Mouse (Mus musculus) activated CD4-positive, CD25-positive, alpha-beta regulatory T cell, adult 4 months (primary cell): ENCODE measurements around the gene Tfb1m. TPM values are rescaled to one million over a fixed set of nuclear protein-coding genes. Genes with fewer than 3 reads are reported as not detected.

Experiments
- ATAC-seq: one replicate; pipeline ENCODE4 v1.8.0; 2017
- polyA plus RNA-seq, 2 experiments: library from polyadenylated mRNA; unstranded; fragments of 100-300 nt; shearing (Covaris generic); gene quantifications; one replicate each; pipeline ENCODE4 v1.2.1; 2017

Tfb1m gene
- polyA plus RNA-seq, 2 experiments from 2014 or later = 6.0 to 8.9 TPM

DNA sequence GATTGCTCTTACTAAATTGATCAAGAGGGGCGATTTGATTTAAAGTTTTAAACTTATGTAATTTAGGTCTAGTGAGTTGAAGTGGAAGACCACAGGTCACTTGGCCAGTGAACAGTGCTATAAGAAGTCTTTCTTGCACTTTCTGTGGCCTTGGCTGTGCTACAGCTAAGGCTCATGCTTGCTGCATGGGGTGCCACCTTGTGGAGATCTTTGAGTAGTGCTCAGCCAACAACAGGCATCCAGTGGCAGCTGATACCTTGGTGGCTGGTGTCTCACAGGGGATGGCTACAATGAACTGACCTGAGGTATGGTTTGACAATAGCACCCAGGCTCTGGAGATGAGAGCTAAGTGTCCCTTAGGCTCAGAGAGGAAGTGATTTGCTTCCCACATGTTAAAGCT, 47.7 kb downstream of the Tfb1m start:
- ATAC-seq = peak; percentile 71

- no peak for ATAC-seq
Measured at GRCm38 (mm10) chr17:3506508-3506907, 51.1 kb downstream of the Tfb1m start.

GRCm38 (mm10) chr17:3505711-3506110, 51.9 kb downstream of the Tfb1m start:
- no peak for ATAC-seq

DNA sequence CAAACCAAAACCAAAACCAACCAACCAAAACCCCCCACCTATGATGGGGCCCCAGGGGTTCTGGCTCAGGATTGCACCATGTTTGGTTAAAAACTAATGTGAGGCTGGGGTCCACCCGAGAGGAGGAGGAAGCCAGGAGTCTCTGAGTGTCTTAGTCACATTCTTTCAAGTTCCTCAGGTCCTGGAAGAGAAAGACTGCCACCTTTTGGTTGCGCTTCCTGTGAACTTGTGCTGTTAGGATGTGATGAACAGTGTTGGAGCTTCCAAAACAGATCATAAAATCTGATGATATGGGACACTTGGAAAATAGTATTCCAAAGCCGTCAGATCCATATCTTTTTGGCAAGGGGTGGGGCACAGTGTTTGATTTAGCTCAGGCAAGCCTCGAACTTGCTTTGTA, 56.6 kb downstream of the Tfb1m start:
- no peak for ATAC-seq

DNA sequence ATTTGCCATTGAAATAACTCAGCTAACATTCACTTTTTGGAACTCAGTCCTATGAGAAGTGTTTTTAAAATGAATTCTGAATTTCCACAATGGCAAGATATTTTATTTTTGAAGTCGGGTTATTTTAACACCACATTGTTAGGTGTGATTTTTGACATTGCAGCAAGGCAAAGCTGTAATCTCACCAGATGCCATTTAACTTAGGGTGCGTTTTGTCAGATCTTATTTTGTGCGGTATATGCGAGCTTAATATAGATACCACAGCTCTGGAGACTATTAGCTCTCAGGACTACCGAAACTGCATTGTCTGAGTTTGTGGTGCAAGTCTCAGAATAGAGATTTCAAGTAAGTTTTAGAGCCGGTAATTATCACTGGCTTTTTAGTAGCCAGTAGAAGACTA, 57.5 kb downstream of the Tfb1m start:
- no peak for ATAC-seq

GRCm38 (mm10) chr17:3499468-3499867, 58.1 kb downstream of the Tfb1m start:
- ATAC-seq = no peak

- no peak for ATAC-seq
Measured at GRCm38 (mm10) chr17:3498580-3498979, 59.0 kb downstream of the Tfb1m start.

- ATAC-seq = no peak
Measured at GRCm38 (mm10) chr17:3498086-3498485, 59.5 kb downstream of the Tfb1m start.

- no peak for ATAC-seq
Measured at GRCm38 (mm10) chr17:3496080-3496479, 61.5 kb downstream of the Tfb1m start.

- ATAC-seq = no peak
Measured at GRCm38 (mm10) chr17:3495576-3495975, 62.0 kb downstream of the Tfb1m start.

DNA sequence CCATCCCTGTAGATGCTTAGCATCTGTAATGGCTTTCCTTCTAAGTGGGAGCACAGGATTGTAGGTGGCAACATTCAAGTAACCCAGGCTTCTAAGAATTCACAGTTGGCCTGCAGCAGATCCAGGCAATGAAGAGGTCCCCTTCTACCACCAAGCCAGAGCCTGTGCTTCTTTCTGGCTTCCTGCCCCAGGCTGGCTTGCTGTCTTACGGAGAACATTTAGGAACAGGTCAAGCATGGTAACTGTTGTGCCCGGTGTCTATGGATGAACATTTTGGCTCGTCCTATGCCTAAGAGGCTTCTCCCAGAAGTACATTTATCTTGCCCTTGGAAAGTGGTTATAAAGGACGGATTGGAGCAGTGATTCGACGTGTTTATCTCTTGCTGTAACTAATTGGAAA, 65.9 kb downstream of the Tfb1m start:
- no peak for ATAC-seq

DNA sequence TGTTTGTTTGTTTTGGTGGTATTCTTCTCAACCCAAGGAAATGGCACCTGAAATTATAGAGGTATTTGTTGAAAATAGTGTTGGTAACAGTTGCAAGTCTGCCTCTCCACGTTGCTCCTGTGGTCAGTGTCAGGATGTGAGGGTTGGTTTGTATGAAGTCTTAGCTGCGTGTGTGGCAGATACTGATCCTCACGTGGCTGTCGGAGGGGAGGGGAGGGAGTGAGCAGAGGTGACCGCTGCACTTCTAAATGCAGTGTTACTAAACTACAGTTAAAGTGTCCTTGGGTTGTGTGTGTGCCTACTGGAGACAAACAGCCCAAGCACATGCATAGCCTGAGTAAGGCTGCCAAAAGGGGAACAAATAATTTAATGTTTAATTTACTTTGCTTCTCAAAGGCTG, 66.5 kb downstream of the Tfb1m start:
- ATAC-seq = no peak

- no peak for ATAC-seq
Measured at GRCm38 (mm10) chr17:3490216-3490895, 67.2 kb downstream of the Tfb1m start.

- ATAC-seq = no peak
Measured at GRCm38 (mm10) chr17:3487721-3488601, 69.6 kb downstream of the Tfb1m start.

DNA sequence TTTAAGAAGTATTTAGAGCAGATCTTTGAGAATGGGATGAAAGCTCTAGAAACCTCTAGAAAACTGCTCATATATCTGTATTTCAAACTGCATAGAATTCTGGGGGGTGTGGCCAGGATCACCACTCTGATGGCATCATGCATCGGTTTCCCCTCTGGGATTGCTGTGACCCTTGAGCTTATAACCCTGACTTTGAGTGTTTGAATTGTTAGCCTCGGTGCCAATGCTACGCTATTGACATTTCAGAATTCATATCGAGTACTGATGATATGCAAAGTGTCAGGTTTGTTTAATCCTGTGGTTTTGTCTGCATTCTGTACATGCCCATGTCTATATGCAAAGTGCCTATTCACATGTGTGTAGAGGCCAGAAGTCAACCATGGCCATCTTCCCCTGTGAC, 70.4 kb downstream of the Tfb1m start:
- ATAC-seq = no peak

GRCm38 (mm10) chr17:3485851-3486250, 71.7 kb downstream of the Tfb1m start:
- ATAC-seq = no peak

DNA sequence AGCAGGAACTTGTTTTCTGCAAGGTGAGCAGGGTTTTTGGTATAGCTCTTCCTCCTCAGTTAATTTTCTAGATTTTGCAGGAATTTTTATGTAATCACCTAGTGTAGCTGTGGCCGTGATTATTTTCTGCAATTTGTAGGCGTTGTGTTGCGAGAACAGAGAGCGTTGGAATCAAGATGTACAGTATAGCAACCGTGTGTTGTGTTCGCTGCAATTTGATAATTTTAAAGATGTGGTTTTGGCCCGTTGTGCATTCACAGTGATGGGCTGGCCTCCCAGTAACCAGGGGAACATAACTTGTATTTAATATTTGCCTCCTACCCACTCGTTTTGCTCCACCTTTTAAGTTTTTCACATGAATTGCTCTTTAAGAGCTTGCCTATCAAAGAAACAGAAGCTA, 74.5 kb downstream of the Tfb1m start:
- ATAC-seq = no peak

- ATAC-seq = no peak
Measured at GRCm38 (mm10) chr17:3481576-3482575, 75.7 kb downstream of the Tfb1m start.

DNA sequence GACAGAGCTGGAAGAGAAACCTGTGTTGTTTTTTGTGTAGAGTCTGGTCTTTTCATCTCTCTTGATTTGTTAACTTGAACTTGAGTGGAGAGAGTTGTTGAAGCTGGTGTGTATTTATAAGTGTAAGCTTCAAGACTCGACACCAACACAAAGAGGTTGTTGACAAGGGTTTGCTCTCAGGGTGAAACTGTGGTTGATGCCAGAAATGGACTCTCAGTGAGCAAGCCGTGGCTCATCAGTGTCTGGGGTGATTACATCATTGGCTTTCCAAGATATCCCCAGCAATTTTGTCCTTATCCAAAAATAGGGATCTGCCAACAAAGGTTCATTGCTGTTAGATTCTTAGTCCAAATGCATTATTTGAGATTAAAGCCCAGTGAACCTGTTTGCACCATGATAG, 81.0 kb downstream of the Tfb1m start:
- ATAC-seq = no peak

GRCm38 (mm10) chr17:3472018-3472417, 85.6 kb downstream of the Tfb1m start:
- ATAC-seq = no peak
